Mouse (Mus musculus) splenic B cell, adult 2 months (primary cell): ENCODE measurements at regions not wholly inside any gene's neighbourhood (a gene's known extent, or its start where the extent isn't known, plus 50 kb on each side); places are given as distances from the start of the nearest gene placed in this dataset.

ENCODE experiments used
- DNase-seq: peaks from one replicate; pipeline ENCODE4 v3.0.0-alpha.2; 2011; ENCODE audit warnings: low read depth, low spot score
- H3K27me3 ChIP-seq: 2 replicates; pipeline ENCODE4 v1.6.1; 2012; ENCODE audit warnings: mild to moderate bottlenecking, low read length, moderate library complexity, mixed read lengths; ENCODE audit not compliant: control insufficient read depth, poor library complexity, insufficient read depth, severe bottlenecking
- H3K36me3 ChIP-seq: 2 replicates; pipeline ENCODE4 v1.6.1; 2012; ENCODE audit warnings: mild to moderate bottlenecking, low read length, moderate library complexity, mixed read lengths; ENCODE audit not compliant: control insufficient read depth, poor library complexity, insufficient read depth, severe bottlenecking

DNA sequence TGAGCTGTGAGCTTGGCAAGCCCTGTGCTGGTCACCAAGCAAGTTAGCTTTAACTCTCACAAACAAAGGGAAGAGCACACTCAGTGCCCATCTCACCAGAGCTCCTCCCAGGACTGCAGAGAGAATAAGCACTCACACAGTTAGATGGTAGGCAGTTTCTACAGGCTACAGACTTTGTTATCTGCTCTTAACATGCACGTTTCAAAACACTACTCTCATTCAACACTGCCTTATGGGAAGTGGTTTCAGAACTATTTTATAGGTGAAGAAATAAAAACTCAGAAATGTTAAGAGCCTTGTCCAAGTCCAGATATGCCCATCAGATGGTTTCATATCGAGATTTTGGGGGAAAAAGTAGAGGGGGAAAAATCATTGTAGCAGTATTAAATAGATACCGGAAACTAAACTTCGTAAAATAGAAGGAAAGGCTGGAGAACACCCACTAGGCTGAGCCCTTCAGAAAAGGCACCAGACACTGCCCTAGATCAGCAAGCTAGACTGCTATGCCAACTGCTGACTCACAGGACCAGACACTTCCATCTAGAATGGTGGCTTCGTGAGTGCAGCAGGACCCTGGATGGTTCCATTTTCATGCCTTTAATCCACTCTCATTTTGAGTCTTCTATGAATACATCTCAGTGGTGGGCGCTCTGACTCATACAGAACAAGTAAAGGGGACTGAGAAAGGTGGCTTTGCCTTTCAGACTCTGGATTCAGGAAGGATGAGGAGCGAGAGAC is 51.3 kb upstream of the Serbp1 start:
- DNase-seq, result no peak
- Histone ChIP-seq H3K36me3 (no peaks in the 10 kb centered on the region), H3K27me3 (no peaks in the 10 kb centered on the region)

DNA sequence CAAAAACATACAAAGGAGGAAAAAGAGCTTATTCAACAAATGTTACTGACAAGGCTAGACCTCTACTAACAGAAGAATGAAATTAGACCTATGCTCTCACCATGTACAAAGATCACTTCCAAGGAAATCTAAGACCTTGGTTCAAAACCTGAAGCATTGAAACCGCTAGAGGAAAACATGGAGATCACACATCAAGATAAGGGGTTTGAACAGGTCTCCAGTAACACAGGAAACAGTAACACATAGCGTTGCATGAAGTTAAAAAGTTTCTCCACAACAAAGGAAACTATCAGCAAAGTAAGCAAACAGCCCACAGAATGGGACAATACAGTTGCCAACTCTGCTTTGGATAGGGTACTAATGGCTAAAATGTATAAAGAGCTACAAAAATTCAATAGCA is 53.3 kb upstream of the Serbp1 start:
- H3K27me3 ChIP-seq, result no peaks in the 10 kb centered on the region
- no peak for DNase-seq
- H3K36me3 ChIP-seq, result no peaks in the 10 kb centered on the region

- H3K36me3 ChIP-seq, result no peaks in the 10 kb centered on the region
- DNase-seq, result no peak
- H3K27me3 ChIP-seq, result no peaks in the 10 kb centered on the region
These were observed 54.3 kb upstream of the Serbp1 start for GRCm38 (mm10) chr6:67183481-67184215.

GRCm38 (mm10) chr6:67182453-67182852 is 55.5 kb upstream of the Serbp1 start:
- H3K36me3 ChIP-seq, result no peaks in the 10 kb centered on the region
- H3K27me3 ChIP-seq, result no peaks in the 10 kb centered on the region
- no peak for DNase-seq

- H3K36me3 ChIP-seq, result no peaks in the 10 kb centered on the region
- H3K27me3 ChIP-seq, result no peaks in the 10 kb centered on the region
- DNase-seq, result no peak
These were observed 56.5 kb upstream of the Serbp1 start for GRCm38 (mm10) chr6:67181459-67181858.

GRCm38 (mm10) chr6:67179416-67179815 is 58.6 kb upstream of the Serbp1 start:
- H3K36me3 ChIP-seq, result no peaks in the 10 kb centered on the region
- H3K27me3 ChIP-seq, result no peaks in the 10 kb centered on the region
- DNase-seq, result no peak

- H3K27me3 ChIP-seq, result no peaks in the 10 kb centered on the region
- H3K36me3 ChIP-seq, result no peaks in the 10 kb centered on the region
- DNase-seq, result no peak
These were observed 59.4 kb upstream of the Serbp1 start for GRCm38 (mm10) chr6:67178531-67178930.

GRCm38 (mm10) chr6:67178101-67178500 is 59.9 kb upstream of the Serbp1 start:
- Histone ChIP-seq H3K36me3 (no peaks in the 10 kb centered on the region), H3K27me3 (no peaks in the 10 kb centered on the region)
- no peak for DNase-seq

GRCm38 (mm10) chr6:67170674-67170946 is 67.4 kb upstream of the Serbp1 start:
- DNase-seq, result no peak
- no peaks in the 10 kb centered on the region for H3K27me3 ChIP-seq
- no peaks in the 10 kb centered on the region for H3K36me3 ChIP-seq

DNA sequence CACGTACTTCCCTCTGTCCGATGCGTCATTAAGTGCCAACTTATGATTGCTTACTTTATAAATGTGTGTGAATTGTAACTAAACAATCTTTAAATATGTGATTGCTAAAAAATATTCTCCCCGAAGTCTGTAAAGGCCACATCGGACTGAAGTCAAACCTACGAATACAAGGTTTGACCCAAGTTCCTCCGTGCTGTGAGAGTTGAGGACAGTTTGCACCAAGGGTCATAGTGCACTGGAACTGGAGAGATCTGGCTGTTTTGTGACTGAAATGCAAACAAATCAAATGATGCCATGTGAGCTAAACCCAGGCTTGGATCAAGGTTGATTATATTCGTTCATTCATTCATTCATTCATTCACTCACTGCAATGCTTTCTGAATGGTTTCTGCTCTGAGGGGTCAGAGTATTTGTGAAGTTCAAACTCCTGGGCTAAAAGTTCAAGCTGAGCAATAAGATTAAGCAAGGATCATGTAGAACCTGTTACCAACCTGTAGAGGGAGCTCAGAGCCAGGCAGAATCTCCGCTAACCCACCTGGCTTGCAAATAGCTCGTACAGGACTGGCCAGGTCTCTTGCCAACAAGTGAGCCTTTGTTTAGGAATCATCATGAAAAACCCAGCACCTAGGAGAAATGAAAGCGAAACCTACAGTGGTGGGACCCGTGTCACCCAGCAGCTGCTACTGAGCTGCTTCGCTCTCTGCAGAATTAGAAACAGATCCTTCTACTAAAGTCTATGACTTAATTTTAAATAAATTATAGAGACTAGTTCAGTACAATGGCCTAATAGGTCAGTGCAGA is 67.9 kb upstream of the Serbp1 start:
- DNase-seq, result peak; percentile 74
- Histone ChIP-seq H3K27me3 (no peaks in the 10 kb centered on the region), H3K36me3 (no peaks in the 10 kb centered on the region)

- Histone ChIP-seq H3K27me3 (no peaks in the 10 kb centered on the region), H3K36me3 (no peaks in the 10 kb centered on the region)
- DNase-seq, result no peak
These were observed 69.2 kb upstream of the Serbp1 start for GRCm38 (mm10) chr6:67168803-67169202.

GRCm38 (mm10) chr6:67168031-67168777 is 69.8 kb upstream of the Serbp1 start:
- no peaks in the 10 kb centered on the region for H3K27me3 ChIP-seq
- no peak for DNase-seq
- no peaks in the 10 kb centered on the region for H3K36me3 ChIP-seq

GRCm38 (mm10) chr6:67165091-67165490 is 72.9 kb upstream of the Serbp1 start:
- Histone ChIP-seq H3K27me3 (no peaks in the 10 kb centered on the region), H3K36me3 (no peaks in the 10 kb centered on the region)
- no peak for DNase-seq

DNA sequence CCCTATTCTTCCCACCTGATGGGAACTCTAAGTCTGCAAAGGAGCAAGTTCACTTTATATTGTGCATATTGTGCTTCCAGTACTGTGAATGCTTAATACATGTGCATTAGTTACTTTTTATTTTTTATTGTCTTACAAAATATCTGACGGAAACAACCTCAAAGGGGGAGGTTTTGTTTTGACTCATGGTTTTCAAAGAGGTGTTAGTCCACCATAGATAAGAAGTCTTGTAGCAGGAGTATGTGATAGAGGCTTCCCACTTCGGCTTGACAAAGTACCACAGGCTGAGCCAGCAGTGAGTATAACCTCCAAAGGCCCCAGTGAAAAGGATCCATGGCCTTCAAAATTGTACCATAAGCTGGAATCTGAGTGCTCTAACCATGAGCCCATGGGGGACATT is 74.0 kb upstream of the Serbp1 start:
- H3K36me3 ChIP-seq, result no peaks in the 10 kb centered on the region
- H3K27me3 ChIP-seq, result no peaks in the 10 kb centered on the region
- DNase-seq, result no peak

- Histone ChIP-seq H3K27me3 (no peaks in the 10 kb centered on the region), H3K36me3 (no peaks in the 10 kb centered on the region)
- no peak for DNase-seq
These were observed 75.2 kb upstream of the Serbp1 start for GRCm38 (mm10) chr6:67162814-67163213.
